Mouse (Mus musculus) liver, embryonic 15.5 days (tissue): ENCODE measurements around the gene Osbpl2. TPM values are rescaled to one million over a fixed set of nuclear protein-coding genes. Genes with fewer than 3 reads are reported as not detected.
A peak's percentile ranks its signal among the peaks of the same experiment; 100 is the strongest.

Experiments used
- ATAC-seq: fragments of 200-750 bp; cut with Nextera tagmentation; 2 replicates; pipeline ENCODE4 v1.8.0; 2017; ENCODE audit warnings: moderate number of reproducible peaks, mild to moderate bottlenecking, moderate library complexity; ENCODE audit not compliant: insufficient read depth
- H3K27ac ChIP-seq: fragments of 300-500 bp; sonication (generic); replicated peaks from 2 replicates; pipeline ENCODE4 v1.5.1; 2015; ENCODE audit warnings: mild to moderate bottlenecking, inconsistent platforms
- H3K27me3 ChIP-seq: fragments of 300-500 bp; sonication (generic); 2 replicates; pipeline ENCODE4 v1.6.1; 2015; ENCODE audit warnings: mild to moderate bottlenecking, inconsistent platforms
- H3K36me3 ChIP-seq: fragments of 300-500 bp; sonication (generic); replicated peaks from 2 replicates; pipeline ENCODE4 v1.6.1; 2015; ENCODE audit warnings: moderate library complexity, mild to moderate bottlenecking, inconsistent platforms
- H3K4me1 ChIP-seq: fragments of 300-500 bp; sonication (generic); replicated peaks from 2 replicates; pipeline ENCODE4 v1.6.1; 2015; ENCODE audit warnings: inconsistent platforms
- H3K4me2 ChIP-seq: fragments of 300-500 bp; sonication (generic); 2 replicates; pipeline ENCODE4 v1.6.1; 2015; ENCODE audit warnings: moderate library complexity, mild to moderate bottlenecking, inconsistent platforms
- H3K4me3 ChIP-seq: fragments of 300-500 bp; sonication (generic); replicated peaks from 2 replicates; pipeline ENCODE4 v1.5.1; 2015; ENCODE audit warnings: mild to moderate bottlenecking, inconsistent platforms
- H3K9ac ChIP-seq: fragments of 300-500 bp; sonication (generic); 2 replicates; pipeline ENCODE4 v1.6.1; 2015; ENCODE audit warnings: moderate library complexity, mild to moderate bottlenecking, inconsistent platforms
- H3K9me3 ChIP-seq: fragments of 300-500 bp; sonication (generic); replicated peaks from 2 replicates; pipeline ENCODE4 v1.6.1; 2016; ENCODE audit warnings: inconsistent platforms
- WGBS: fragments of 180-500 bp; shearing (Covaris S2); methylation state at CpG from one replicate; pipeline ENCODE4 v1.1.7; 2015; ENCODE audit warnings: mixed read lengths; ENCODE audit not compliant: insufficient replicate concordance; 5-methylcytosine and 5-hydroxymethylcytosine counted together
- polyA plus RNA-seq: library from polyadenylated mRNA; unstranded; fragments of >200 nt; fragmentation: Nextera tagmentation; extraction: Ambion mirVana; gene quantifications from 2 replicates; pipeline ENCODE4 v1.2.1, GENCODE M21; 2015

Osbpl2 gene
- polyA plus RNA-seq, 1 experiment from 2014 or later: 9.4 TPM

GRCm38 (mm10) chr2:180086637-180087027 lies 32.5 kb upstream of the Osbpl2 start:
- 0 out of 2 replicates have a peak, but pooled peaks cover 3% of the 10 kb centered on the region for H3K36me3 ChIP-seq
- H3K4me2 ChIP-seq: no peak overlapping the region
- H3K4me3 ChIP-seq: no peak overlapping the region
- H3K9me3 ChIP-seq: no peaks in the 10 kb centered on the region
- H3K9ac ChIP-seq: no peak overlapping the region
- H3K27me3 ChIP-seq: no peaks in the 10 kb centered on the region
- no peak for ATAC-seq
- 63% methylated on average over 5 of the region's 5 CpGs for WGBS
- H3K4me1 ChIP-seq: no peaks in the 10 kb centered on the region
- no peak overlapping the region for H3K27ac ChIP-seq

GRCm38 (mm10) chr2:180087472-180087871 lies 31.6 kb upstream of the Osbpl2 start:
- Histone ChIP-seq H3K4me3 (no peak overlapping the region), H3K27ac (no peak overlapping the region), H3K27me3 (no peaks in the 10 kb centered on the region), H3K4me1 (no peaks in the 10 kb centered on the region), H3K9ac (no peak overlapping the region), H3K36me3 (no peaks in the 10 kb centered on the region), H3K9me3 (no peaks in the 10 kb centered on the region), H3K4me2 (no peak overlapping the region)
- WGBS: 76% methylated on average over 4 of the region's 4 CpGs
- no peak for ATAC-seq

GRCm38 (mm10) chr2:180090285-180090684 lies 28.8 kb upstream of the Osbpl2 start:
- no peak overlapping the region for H3K27ac ChIP-seq
- no peaks in the 10 kb centered on the region for H3K4me1 ChIP-seq
- no peak overlapping the region for H3K4me2 ChIP-seq
- ATAC-seq: no peak
- H3K36me3 ChIP-seq: no peaks in the 10 kb centered on the region
- 56% methylated on average over 11 of the region's 11 CpGs for WGBS
- H3K27me3 ChIP-seq: 0 out of 2 replicates have a peak, but pooled peaks cover under 1% of the 10 kb centered on the region
- no peak overlapping the region for H3K4me3 ChIP-seq
- no peak overlapping the region for H3K9ac ChIP-seq
- no peaks in the 10 kb centered on the region for H3K9me3 ChIP-seq

GRCm38 (mm10) chr2:180095711-180096110 lies 23.4 kb upstream of the Osbpl2 start:
- ATAC-seq: no peak
- no peak overlapping the region for H3K4me2 ChIP-seq
- H3K36me3 ChIP-seq: no peaks in the 10 kb centered on the region
- no peak overlapping the region for H3K9ac ChIP-seq
- 22% methylated on average over 5 of the region's 5 CpGs for WGBS
- no peaks in the 10 kb centered on the region for H3K9me3 ChIP-seq
- H3K4me1 ChIP-seq: peaks cover 7% of the 10 kb centered on the region; the same call in 1 of the 2 replicates
- H3K27me3 ChIP-seq: peaks cover 49% of the 10 kb centered on the region
- H3K4me3 ChIP-seq: no peak overlapping the region
- no peak overlapping the region for H3K27ac ChIP-seq

- WGBS: 30% methylated on average over 3 of the region's 3 CpGs
- H3K27me3 ChIP-seq: peaks cover 67% of the 10 kb centered on the region
- peaks cover 7% of the 10 kb centered on the region; the same call in 1 of the 2 replicates for H3K4me1 ChIP-seq
- H3K9ac ChIP-seq: no peak overlapping the region
- no peaks in the 10 kb centered on the region for H3K9me3 ChIP-seq
- no peak for ATAC-seq
- no peak overlapping the region for H3K4me2 ChIP-seq
- no peak overlapping the region for H3K4me3 ChIP-seq
- no peak overlapping the region for H3K27ac ChIP-seq
- no peaks in the 10 kb centered on the region for H3K36me3 ChIP-seq
Measured at GRCm38 (mm10) chr2:180097585-180097984, 21.5 kb upstream of the Osbpl2 start.

- Histone ChIP-seq H3K27ac (no peak overlapping the region), H3K4me2 (no peak overlapping the region), H3K4me1 (peaks cover 7% of the 10 kb centered on the region; the same call in 1 of the 2 replicates), H3K36me3 (no peaks in the 10 kb centered on the region), H3K4me3 (no peak overlapping the region), H3K9ac (no peak overlapping the region), H3K27me3 (peaks cover 73% of the 10 kb centered on the region), H3K9me3 (no peaks in the 10 kb centered on the region)
- peak; percentile 51 for ATAC-seq
- WGBS: 6% methylated on average over 5 of the region's 5 CpGs
Measured at GRCm38 (mm10) chr2:180098167-180098566, 20.9 kb upstream of the Osbpl2 start.

GRCm38 (mm10) chr2:180099529-180099928 lies 19.6 kb upstream of the Osbpl2 start:
- no peaks in the 10 kb centered on the region for H3K9me3 ChIP-seq
- H3K4me1 ChIP-seq: peaks cover 19% of the 10 kb centered on the region
- no peak overlapping the region for H3K9ac ChIP-seq
- 4% methylated on average over 15 of the region's 15 CpGs for WGBS
- H3K27me3 ChIP-seq: peaks cover 87% of the 10 kb centered on the region
- H3K4me2 ChIP-seq: no peak overlapping the region
- no peak for ATAC-seq
- no peak overlapping the region for H3K27ac ChIP-seq
- no peaks in the 10 kb centered on the region for H3K36me3 ChIP-seq
- H3K4me3 ChIP-seq: no peak overlapping the region

GRCm38 (mm10) chr2:180103151-180103977 lies 15.7 kb upstream of the Osbpl2 start:
- Histone ChIP-seq H3K36me3 (no peaks in the 10 kb centered on the region), H3K9ac (no peak overlapping the region), H3K9me3 (no peaks in the 10 kb centered on the region), H3K4me1 (peaks cover 18% of the 10 kb centered on the region), H3K4me3 (peak overlapping the region; percentile 52), H3K4me2 (peak overlapping the region; percentile 75), H3K27ac (no peak overlapping the region), H3K27me3 (peaks cover 94% of the 10 kb centered on the region)
- WGBS: 4% methylated on average over 57 of the region's 57 CpGs
- no peak for ATAC-seq

GRCm38 (mm10) chr2:180103978-180104658 lies 15.0 kb upstream of the Osbpl2 start, which contains the start of gene Hrh3:
Gene Hrh3 (minus strand): TSS chr2:180104488.
- H3K9me3 ChIP-seq: no peaks in the 10 kb centered on the region
- H3K27me3 ChIP-seq: peaks cover 87% of the 10 kb centered on the region
- H3K4me3 ChIP-seq: peak within 1 kb of the TSS; percentile 52
- H3K36me3 ChIP-seq: no peaks in the 10 kb centered on the region
- H3K4me2 ChIP-seq: peak within 1 kb of the TSS; percentile 75
- no peak within 1 kb of the TSS for H3K27ac ChIP-seq
- WGBS: under 1% methylated on average over 84 of the region's 87 CpGs
- no peak within 1 kb of the TSS for H3K9ac ChIP-seq
- peak; percentile 70 for ATAC-seq
- H3K4me1 ChIP-seq: peaks cover 18% of the 10 kb centered on the region

GRCm38 (mm10) chr2:180104659-180105377 lies 14.3 kb upstream of the Osbpl2 start:
- ATAC-seq: peak; percentile 33; the same call in 1 of the 2 replicates

More at GRCm38 (mm10) chr2:180104659-180105377, 14.3 kb upstream of the Osbpl2 start:
- Histone ChIP-seq H3K27ac (no peak overlapping the region), H3K9ac (no peak overlapping the region), H3K27me3 (peaks cover 80% of the 10 kb centered on the region), H3K36me3 (no peaks in the 10 kb centered on the region), H3K4me3 (peak overlapping the region; percentile 52; the same call in 1 of the 2 replicates), H3K4me1 (peaks cover 15% of the 10 kb centered on the region), H3K9me3 (no peaks in the 10 kb centered on the region), H3K4me2 (peak overlapping the region; percentile 75)
- 8% methylated on average over 24 of the region's 24 CpGs for WGBS
